Mouse (Mus musculus) cerebellum, postnatal 14 days (tissue): ENCODE measurements around the gene Wdr86.

Experiments used
- DNase-seq, 2 experiments: peaks; one replicate each; pipeline ENCODE4 v3.0.0; 2021; ENCODE audit warnings: mixed read lengths in 2 of 2

Wdr86 gene

GRCm38 (mm10) chr5:24730488-24730871 lies at the start of gene Wdr86:
Wdr86 (minus strand) TSS chr5:24730727.
- DNase-seq, result no peak

GRCm38 (mm10) chr5:24779881-24780512 lies 49.5 kb upstream of the Wdr86 start:
- DNase-seq, result peak; percentile 61 to 71

GRCm38 (mm10) chr5:24779321-24779720 lies 48.8 kb upstream of the Wdr86 start:
- DNase-seq, result no peak

DNA sequence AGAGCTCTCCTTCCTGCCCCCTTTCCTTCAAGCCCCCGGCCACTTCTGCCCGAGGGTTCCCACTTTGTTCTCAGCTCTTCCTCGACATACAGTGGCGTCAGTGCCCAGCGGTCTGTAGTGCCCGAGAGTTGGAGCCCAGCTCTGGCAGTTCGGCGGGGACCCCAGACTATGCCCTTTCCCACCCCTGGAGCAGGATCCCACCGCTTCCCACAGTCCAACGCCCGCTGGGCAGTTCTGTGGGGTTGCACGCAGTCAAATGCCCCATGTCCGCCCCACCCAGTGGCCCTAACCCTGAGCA lies 48.3 kb upstream of the Wdr86 start:
- DNase-seq, result no peak

- DNase-seq, result no peak
Measured at GRCm38 (mm10) chr5:24778082-24778842, 47.7 kb upstream of the Wdr86 start.

DNA sequence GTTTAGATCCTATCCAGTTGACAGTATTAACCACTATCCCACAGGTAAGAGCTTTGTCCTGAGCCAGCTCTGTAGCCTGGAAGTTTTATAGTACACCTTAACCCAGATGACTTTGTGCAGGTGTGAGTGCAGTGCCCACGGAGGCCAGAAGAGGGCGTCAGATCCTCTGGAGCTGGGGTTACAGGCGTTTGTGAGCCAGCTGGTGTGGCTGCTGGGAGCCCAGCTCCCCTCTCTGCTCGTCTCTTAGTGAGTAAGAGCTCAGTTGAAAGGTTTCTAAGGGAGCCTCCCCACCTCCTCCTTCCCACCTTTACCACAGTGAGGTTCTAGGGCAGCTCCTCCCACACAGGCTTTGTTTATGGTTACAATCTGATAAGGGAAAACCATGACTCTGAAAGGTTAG lies 46.2 kb upstream of the Wdr86 start:
- DNase-seq, result no peak

GRCm38 (mm10) chr5:24774549-24774948 lies 44.0 kb upstream of the Wdr86 start:
- DNase-seq, result peak; percentile 17 to 26

DNA sequence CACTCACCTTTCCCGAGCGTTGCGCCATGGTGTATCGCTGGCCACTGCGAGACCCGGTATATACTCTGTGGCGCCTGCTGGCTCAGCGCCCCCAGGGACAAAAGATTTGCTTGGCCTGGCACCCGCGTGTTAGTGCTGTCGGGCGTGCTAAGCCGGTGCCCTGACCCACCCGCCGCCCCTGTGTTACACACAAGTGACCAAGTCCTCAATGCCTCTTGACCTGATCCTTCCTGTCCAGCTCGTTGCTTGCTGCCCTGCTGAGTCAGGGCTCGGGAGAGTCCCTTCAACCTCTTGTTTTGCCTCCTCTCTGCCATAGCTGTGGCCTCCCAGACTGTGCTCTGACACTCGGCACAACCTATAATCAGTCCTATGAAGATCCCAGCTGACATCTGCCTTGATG lies 27.3 kb upstream of the Wdr86 start, which contains the start of gene Crygn:
Gene Crygn (minus strand): TSS at position 193 of the 400 bp plus-strand sequence.
- no peak for DNase-seq

GRCm38 (mm10) chr5:24756931-24757330 lies 26.4 kb upstream of the Wdr86 start:
- DNase-seq, result no peak

- DNase-seq, result no peak
Measured at GRCm38 (mm10) chr5:24752175-24752498, 21.6 kb upstream of the Wdr86 start.

- DNase-seq, result peak; percentile 62 to 69
Measured at GRCm38 (mm10) chr5:24751305-24752174, 21.0 kb upstream of the Wdr86 start.

GRCm38 (mm10) chr5:24750321-24751304 lies 20.1 kb upstream of the Wdr86 start:
- peak; percentile 94 to 96 for DNase-seq

GRCm38 (mm10) chr5:24749731-24750130 lies 19.2 kb upstream of the Wdr86 start:
- peak in 1 of 2 experiments; percentile 28 for DNase-seq

DNA sequence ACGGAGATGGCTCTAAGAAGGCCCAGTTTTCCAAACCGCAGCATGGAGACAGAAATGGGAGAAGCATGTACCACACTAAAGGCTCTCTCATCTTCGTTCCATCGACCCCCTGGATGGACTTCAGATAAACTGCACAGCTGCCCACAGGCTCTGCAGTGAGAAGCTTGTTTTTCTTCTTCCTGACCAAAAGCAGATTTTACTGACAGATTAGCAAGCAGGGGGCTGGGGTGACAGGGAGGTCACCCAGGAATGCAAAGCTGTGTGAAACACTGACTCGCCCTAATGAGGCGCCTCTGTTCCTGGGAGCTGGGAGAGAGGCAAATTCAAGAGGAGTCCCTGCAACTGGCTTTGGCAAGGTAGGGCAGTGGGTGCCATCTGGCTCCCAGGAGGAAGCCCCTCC lies 17.0 kb upstream of the Wdr86 start:
- no peak for DNase-seq

GRCm38 (mm10) chr5:24743956-24744355 lies 13.4 kb upstream of the Wdr86 start:
- DNase-seq, result peak in 1 of 2 experiments; percentile 36

- DNase-seq, result no peak
Measured at GRCm38 (mm10) chr5:24741172-24741885, 10.8 kb upstream of the Wdr86 start.

DNA sequence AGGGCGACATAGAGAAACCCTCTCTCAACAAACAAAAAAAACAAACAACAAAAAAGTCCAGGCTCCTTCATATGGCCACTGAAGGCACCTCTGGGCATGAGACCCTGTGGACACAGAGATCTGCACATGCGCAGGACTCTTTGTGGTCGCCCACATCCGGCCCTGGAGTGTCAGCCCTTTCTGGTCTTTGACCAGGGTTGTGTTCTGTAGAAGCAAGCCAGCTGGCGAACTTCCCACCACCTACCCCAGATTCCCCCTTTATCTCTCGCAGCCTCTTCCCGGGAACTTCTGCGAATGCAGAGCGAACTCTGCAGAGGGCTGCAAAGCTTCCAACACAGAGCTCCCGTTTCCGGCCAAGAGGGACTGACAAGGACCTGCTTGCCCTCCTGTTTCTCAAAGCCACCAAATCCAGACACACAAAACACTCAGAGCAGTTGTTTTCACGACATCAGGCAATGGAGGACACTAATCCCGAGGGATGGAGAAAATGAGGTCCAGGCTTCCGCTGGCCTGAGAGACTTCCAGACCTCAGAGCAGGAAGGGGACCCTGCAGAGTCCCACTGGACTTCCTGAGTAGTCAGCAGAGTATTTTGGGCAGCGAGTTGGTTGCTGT lies 8.7 kb upstream of the Wdr86 start:
- peak in 1 of 2 experiments; percentile 20 for DNase-seq

- no peak for DNase-seq
Measured at GRCm38 (mm10) chr5:24738517-24738916, 8.0 kb upstream of the Wdr86 start.

DNA sequence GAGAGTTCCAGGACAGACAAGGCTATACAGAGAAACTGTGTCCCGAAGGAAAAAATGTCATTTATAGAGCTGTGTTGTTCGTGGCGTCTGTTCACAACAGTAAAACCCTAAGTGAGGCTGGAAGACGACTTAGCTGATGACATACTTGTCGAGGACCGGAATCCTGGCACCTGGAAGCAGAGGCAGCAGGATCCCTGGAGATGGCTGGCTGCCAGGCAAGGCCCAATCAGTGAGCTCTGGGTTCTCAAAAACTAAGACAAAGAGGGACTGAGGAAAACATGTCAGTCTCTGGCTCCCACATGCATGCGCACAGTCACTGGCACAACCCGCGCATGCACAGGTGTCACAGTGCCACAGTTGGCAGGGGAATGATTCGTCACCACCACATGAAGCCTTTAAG lies 7.1 kb upstream of the Wdr86 start:
- DNase-seq, result peak; percentile 40 to 56

DNA sequence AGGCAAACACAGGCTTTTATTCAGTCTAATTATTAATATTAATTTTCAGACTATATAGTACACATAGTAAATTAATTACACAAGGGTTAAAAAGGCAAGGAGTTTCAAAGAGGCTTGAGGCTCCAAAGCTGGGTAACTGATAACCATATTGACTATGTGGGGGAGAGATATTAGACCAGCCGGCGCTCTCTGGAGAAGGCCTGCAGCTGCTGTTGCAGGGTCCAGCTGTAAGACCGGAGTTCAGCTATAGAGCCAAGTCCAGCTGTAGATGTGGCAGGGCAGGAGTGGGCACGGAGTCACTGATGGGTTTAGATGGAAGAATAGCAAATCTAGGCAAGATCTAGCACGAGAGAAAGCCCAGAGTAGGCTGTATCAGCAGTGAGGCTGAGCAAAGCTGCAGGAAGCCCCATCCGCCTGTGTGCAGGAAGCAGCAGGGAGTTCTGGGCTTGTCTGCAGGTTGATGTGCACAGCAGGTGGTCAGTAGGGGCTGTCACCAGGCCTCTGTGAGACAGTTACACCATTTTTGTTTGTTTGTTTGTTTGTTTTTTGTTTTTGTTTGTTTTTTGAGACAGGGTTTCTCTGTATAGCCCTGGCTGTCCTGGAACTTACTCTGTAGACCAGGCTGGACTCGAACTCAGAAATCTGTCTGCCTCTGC lies 3.4 kb upstream of the Wdr86 start:
- DNase-seq, result no peak

- DNase-seq, result no peak
Measured at GRCm38 (mm10) chr5:24733134-24733533, 2.6 kb upstream of the Wdr86 start.
